Mouse (Mus musculus): ENCODE measurements around the gene AC134908.4.

The AC134908.4 gene

GRCm38 (mm10) chr17:25795609-25796092, at the start of gene AC134908.4:
TSS of gene AC134908.4 (minus strand) at chr17:25795659.
- DNase-seq (ENCODE audit: low spot score), result peak; percentile 94

- DNase-seq (ENCODE audit: low spot score), result peak; percentile 87
These were observed 49.0 kb upstream of the AC134908.4 start, which contains the start of gene Rhot2 for GRCm38 (mm10) chr17:25844396-25844901. TSS of gene Rhot2 (minus strand) at chr17:25844851.

GRCm38 (mm10) chr17:25843636-25844395, 48.4 kb upstream of the AC134908.4 start:
- DNase-seq (ENCODE audit: low spot score), result peak; percentile 26

GRCm38 (mm10) chr17:25843122-25843521, 47.7 kb upstream of the AC134908.4 start:
- no peak for DNase-seq (ENCODE audit: low spot score)

GRCm38 (mm10) chr17:25842509-25842908, 47.0 kb upstream of the AC134908.4 start:
- no peak for DNase-seq (ENCODE audit: low spot score)

GRCm38 (mm10) chr17:25841117-25841880, 45.8 kb upstream of the AC134908.4 start, which contains the start of gene Gm20683:
TSS of gene Gm20683 (minus strand) at chr17:25841763.
- no peak for DNase-seq (ENCODE audit: low spot score)

- no peak for DNase-seq (ENCODE audit: low spot score)
These were observed 45.1 kb upstream of the AC134908.4 start for GRCm38 (mm10) chr17:25840519-25840918.

GRCm38 (mm10) chr17:25839455-25840235, 44.2 kb upstream of the AC134908.4 start:
- no peak for DNase-seq (ENCODE audit: low spot score)

GRCm38 (mm10) chr17:25838904-25839303, 43.4 kb upstream of the AC134908.4 start:
- no peak for DNase-seq (ENCODE audit: low spot score)

GRCm38 (mm10) chr17:25837533-25837932, 42.1 kb upstream of the AC134908.4 start:
- no peak for DNase-seq (ENCODE audit: low spot score)

GRCm38 (mm10) chr17:25837076-25837410, 41.6 kb upstream of the AC134908.4 start, which contains the start of gene Rhbdl1:
TSS of gene Rhbdl1 (minus strand) at chr17:25837295.
- no peak for DNase-seq (ENCODE audit: low spot score)

GRCm38 (mm10) chr17:25836397-25837075, 41.1 kb upstream of the AC134908.4 start:
- DNase-seq (ENCODE audit: low spot score), result no peak

- DNase-seq (ENCODE audit: low spot score), result no peak
These were observed 40.4 kb upstream of the AC134908.4 start for GRCm38 (mm10) chr17:25835816-25836215.

- no peak for DNase-seq (ENCODE audit: low spot score)
These were observed 39.8 kb upstream of the AC134908.4 start for GRCm38 (mm10) chr17:25835301-25835700.

- no peak for DNase-seq (ENCODE audit: low spot score)
These were observed 39.2 kb upstream of the AC134908.4 start for GRCm38 (mm10) chr17:25834595-25835222.

- DNase-seq (ENCODE audit: low spot score), result no peak
These were observed 38.6 kb upstream of the AC134908.4 start for GRCm38 (mm10) chr17:25833961-25834594.

- DNase-seq (ENCODE audit: low spot score), result peak; percentile 95
These were observed 37.8 kb upstream of the AC134908.4 start, which contains the start of gene Stub1 for GRCm38 (mm10) chr17:25833291-25833663. TSS of gene Stub1 (minus strand) at chr17:25833404.

GRCm38 (mm10) chr17:25832436-25833290, 37.2 kb upstream of the AC134908.4 start:
- DNase-seq (ENCODE audit: low spot score), result peak; percentile 99

All from MN1 (cell line).